Mouse (Mus musculus) erythroblast, embryonic 14.5 days (primary cell): Measurements from ENCODE around the gene Ifnlr1.

ENCODE experiments used
- GATA1 ChIP-seq: IDR thresholded peaks from 2 replicates; pipeline ENCODE4 v1.6.1; 2012; ENCODE audit warnings: low read length, inconsistent platforms, mixed read lengths
- TAL1 ChIP-seq: IDR thresholded peaks from 3 replicates; pipeline ENCODE4 v1.6.1; 2012; ENCODE audit warnings: low read length, inconsistent platforms, mixed read lengths

DNA sequence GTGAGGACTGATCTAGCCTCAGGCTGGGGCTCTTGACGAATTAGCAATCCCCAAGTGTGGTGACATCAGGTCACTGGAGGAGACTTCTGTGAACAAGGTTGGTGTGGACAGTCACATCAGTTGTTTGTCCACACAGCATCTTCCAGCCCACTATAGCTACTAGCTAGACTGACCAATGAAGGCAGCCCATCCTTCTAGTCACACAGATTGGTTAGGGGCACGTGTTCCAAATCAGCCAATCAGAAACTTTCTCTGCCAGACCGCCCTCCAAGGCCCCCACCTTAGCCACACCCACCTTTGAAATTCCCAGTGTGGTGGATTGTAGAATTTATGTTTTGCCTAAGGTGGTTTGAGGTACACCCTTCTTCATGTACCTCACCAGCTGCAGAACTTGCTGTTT, 12.6 kb upstream of the Ifnlr1 start:
- TF ChIP-seq TAL1 (no peak), GATA1 (no peak)
